Mouse (Mus musculus): ENCODE measurements at regions not wholly inside any gene's neighbourhood (a gene's known extent, or its start where the extent isn't known, plus 50 kb on each side); places are given as distances from the start of the nearest gene placed in this dataset.

- no peak for ATAC-seq (replicated peaks; ENCODE audit: poor library complexity, severe bottlenecking)
Observed at GRCm38 (mm10) chr4:12287079-12287686, 115.4 kb upstream of the Fam92a start.

- ATAC-seq (replicated peaks; ENCODE audit: poor library complexity, severe bottlenecking) = no peak
Observed at GRCm38 (mm10) chr4:12286391-12286790, 114.6 kb upstream of the Fam92a start.

- ATAC-seq (replicated peaks; ENCODE audit: poor library complexity, severe bottlenecking) = no peak
Observed at GRCm38 (mm10) chr4:12285983-12286382, 114.2 kb upstream of the Fam92a start.

DNA sequence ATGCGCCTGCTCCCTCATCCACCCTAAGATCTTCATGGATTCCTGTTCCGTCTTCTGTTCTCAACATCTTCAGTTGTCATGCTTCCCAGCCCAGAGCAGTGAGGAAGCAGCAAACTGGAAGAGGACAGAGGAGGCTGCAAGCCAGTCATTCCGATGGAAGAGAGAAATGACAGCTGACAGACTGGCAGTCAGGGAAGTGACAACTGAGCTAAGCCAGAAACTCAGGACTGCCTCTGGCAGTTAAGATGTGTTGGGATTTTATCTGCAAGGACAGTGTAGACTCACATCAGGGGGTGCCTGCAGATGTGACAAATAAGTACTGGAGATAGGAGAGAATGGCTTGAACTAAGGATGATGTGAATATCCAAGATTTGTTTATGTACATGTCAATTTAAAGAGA lies 106.1 kb upstream of the Fam92a start:
- ATAC-seq (replicated peaks; ENCODE audit: poor library complexity, severe bottlenecking) = no peak

GRCm38 (mm10) chr4:12273369-12273768 lies 101.6 kb upstream of the Fam92a start:
- ATAC-seq (replicated peaks; ENCODE audit: poor library complexity, severe bottlenecking) = no peak

GRCm38 (mm10) chr4:12272914-12273313 lies 101.1 kb upstream of the Fam92a start:
- no peak for ATAC-seq (replicated peaks; ENCODE audit: poor library complexity, severe bottlenecking)

DNA sequence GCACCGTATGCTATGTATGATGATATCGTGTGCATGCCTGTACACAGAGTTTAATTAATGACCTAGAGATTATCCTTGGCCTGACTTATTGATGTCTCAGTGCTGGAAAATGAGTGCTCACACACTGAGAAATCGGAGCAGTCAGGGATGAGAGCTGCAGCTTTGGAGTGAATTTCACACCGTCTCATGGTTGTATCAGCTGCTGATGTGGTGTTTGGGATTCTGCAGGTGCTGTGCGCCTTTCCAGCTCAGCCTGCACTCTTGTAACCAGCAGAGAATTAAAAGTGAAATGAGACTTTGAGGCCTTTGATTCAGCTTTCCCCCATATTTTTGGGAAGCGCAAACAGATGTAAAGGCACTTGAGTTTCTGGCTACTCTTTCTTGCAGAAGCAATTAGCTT lies 100.6 kb upstream of the Fam92a start:
- ATAC-seq (replicated peaks; ENCODE audit: poor library complexity, severe bottlenecking) = no peak

DNA sequence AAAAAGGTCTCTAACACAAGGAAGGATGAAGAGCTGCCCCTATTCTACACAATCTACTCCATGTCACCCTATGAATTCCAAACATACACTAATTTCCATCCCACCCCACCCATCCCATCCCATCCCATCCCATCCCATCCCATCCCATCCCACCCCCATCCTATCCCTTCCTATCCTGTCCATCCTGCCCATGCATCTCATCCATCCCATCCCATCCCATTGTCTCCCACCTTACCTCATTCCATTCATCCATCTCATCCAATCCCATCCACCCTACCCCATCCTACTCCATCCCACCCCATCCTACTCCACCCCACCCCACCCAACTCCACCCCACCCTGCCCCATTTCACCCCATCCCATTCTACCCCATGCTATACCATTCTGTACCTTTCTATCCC lies 91.9 kb upstream of the Fam92a start:
- no peak for ATAC-seq (replicated peaks; ENCODE audit: poor library complexity, severe bottlenecking)

DNA sequence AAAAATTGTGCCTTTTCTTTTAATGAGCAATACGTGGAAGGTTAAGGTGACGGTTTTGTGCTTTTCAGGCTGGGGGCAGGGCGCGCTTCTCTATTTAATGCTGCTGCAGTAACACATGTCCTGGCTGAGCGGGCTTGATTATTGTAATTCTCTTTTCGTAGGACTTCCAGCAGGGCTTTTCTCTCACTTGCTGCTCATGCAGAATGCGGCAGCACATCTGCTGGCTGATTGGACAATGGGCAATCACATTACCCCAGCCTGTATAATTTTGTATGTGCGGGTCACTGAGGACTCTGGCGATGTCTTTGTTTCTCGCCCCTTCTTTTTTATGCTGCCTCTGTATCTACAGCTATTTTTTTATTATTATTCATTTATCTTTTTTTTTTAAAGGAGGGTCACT lies 91.4 kb upstream of the Fam92a start:
- no peak for ATAC-seq (replicated peaks; ENCODE audit: poor library complexity, severe bottlenecking)

GRCm38 (mm10) chr4:12247994-12248393 lies 76.2 kb upstream of the Fam92a start:
- ATAC-seq (replicated peaks; ENCODE audit: poor library complexity, severe bottlenecking) = no peak

GRCm38 (mm10) chr4:12246595-12246994 lies 74.8 kb upstream of the Fam92a start:
- no peak for ATAC-seq (replicated peaks; ENCODE audit: poor library complexity, severe bottlenecking)

DNA sequence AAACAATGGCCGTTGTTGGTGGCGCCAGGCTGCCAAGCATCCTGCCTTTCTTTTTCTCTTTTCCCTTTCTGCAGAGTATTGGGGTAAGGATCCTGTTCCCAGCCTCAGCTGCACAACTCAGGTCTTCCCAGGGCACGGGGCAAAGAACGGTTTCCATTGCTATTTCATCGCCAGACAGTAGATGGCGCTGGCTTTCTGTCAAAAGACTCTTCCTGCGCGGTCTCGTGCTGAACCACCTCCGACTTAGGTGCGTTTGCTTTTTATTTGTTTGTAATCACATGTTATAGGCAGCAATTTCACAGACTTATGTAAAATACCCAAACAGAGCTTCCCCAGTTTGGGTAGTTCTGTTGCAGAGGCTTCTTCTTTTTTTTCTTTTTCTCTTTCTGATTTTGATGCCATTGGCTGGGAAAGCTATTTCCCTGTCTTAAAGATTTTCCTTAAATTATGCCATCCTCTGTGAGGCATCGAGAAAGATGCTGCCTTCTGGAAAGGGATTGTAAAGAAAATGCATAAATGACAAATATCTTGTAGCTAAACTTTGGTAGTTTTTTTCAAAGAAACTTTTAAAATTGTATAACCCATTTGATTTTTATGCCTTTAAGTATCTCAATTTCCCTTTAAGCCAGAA lies 69.2 kb upstream of the Fam92a start:
- ATAC-seq (replicated peaks; ENCODE audit: poor library complexity, severe bottlenecking) = peak; percentile 87

- no peak for ATAC-seq (replicated peaks; ENCODE audit: poor library complexity, severe bottlenecking)
Observed at GRCm38 (mm10) chr4:12230731-12231130, 58.9 kb upstream of the Fam92a start.

Data from granulocyte monocyte progenitor cell, adult 5-6 weeks (primary cell).